Mouse (Mus musculus) testis, adult 2 months (tissue): ENCODE measurements around the gene Aunip.

Experiments
- CTCF ChIP-seq: fragments of 200-500 bp; IDR thresholded peaks from 2 replicates; pipeline ENCODE4 v1.5.1; 2012; ENCODE audit warnings: low read depth, mild to moderate bottlenecking, inconsistent platforms, low read length, moderate library complexity; ENCODE audit not compliant: control insufficient read depth, insufficient read depth, insufficient replicate concordance
- POLR2A ChIP-seq: fragments of 200-500 bp; IDR thresholded peaks from 2 replicates; pipeline ENCODE4 v1.6.1; 2012; ENCODE audit warnings: low read depth, mild to moderate bottlenecking, inconsistent platforms, low read length, moderate library complexity; ENCODE audit not compliant: control insufficient read depth

- no peak for TF ChIP-seq CTCF
- TF ChIP-seq POLR2A: no peak
These were observed 37.6 kb downstream of the Aunip start for GRCm38 (mm10) chr4:134548169-134548938.
